24 mouse cellular contexts compared by ENCODE assay signal in genomic region chr4:46906036-46906691, GRCm38 (mm10).
DNase-seq lines count a peak whose midpoint lies in the region; ATAC-seq and TF ChIP-seq lines count a peak whose summit lies in the region.
"Had no signal": no experiment of that assay in that cellular context is flagged by ENCODE, and none has a peak within 500 bp of the region (broad histone marks: within the 10 kb centered on the region; RNA-seq: fewer than 3 reads in every experiment).

No protein-coding gene starts in this region.

- no peak overlapping the region for H3K4me3 ChIP-seq in layer of hippocampus, adult 2 months
- H3K4me3 ChIP-seq in bone marrow macrophage, adult 2 months (ENCODE audit: insufficient read depth, low read length): no peak overlapping the region
- no peak overlapping the region for H3K4me3 ChIP-seq in liver, embryonic 13.5 days (replicated peaks)
- no peak overlapping the region for H3K4me3 ChIP-seq in liver, postnatal 0 days (ENCODE audit: low read depth, low read length)
- H3K4me3 ChIP-seq: embryonic facial prominence, embryonic 13.5 days; forebrain, embryonic 13.5 days; gastrocnemius, adult 2 months; heart, embryonic 13.5 days had no signal

- H3K9ac ChIP-seq in liver, embryonic 13.5 days: peak overlapping the region; percentile 13; the same call in 1 of the 2 replicates
- H3K9ac ChIP-seq in liver, postnatal 0 days (replicated peaks): no peak overlapping the region
- H3K9ac ChIP-seq: embryonic facial prominence, embryonic 13.5 days; forebrain, embryonic 13.5 days; forebrain, postnatal 0 days; heart, embryonic 13.5 days had no signal

- peaks cover 22% of the 10 kb centered on the region for H3K4me1 ChIP-seq in bone marrow macrophage, adult 2 months (ENCODE audit: control insufficient read depth, insufficient read depth, low read length)
- peaks cover 50% of the 10 kb centered on the region for H3K4me1 ChIP-seq in liver, embryonic 13.5 days (replicated peaks)
- peaks cover 26% of the 10 kb centered on the region for H3K4me1 ChIP-seq in liver, postnatal 0 days (ENCODE audit: insufficient read depth)
- H3K4me1 ChIP-seq: embryonic facial prominence, embryonic 13.5 days; forebrain, embryonic 13.5 days had no signal

- no peaks in the 10 kb centered on the region for H3K27me3 ChIP-seq in liver, embryonic 13.5 days
- H3K27me3 ChIP-seq in liver, postnatal 0 days (ENCODE audit: insufficient read depth, low read length): no peaks in the 10 kb centered on the region
- H3K27me3 ChIP-seq: embryonic facial prominence, embryonic 13.5 days; forebrain, embryonic 13.5 days had no signal

- no peak for TF ChIP-seq CTCF in layer of hippocampus, adult 2 months (conservative IDR thresholded peaks at IDR 0.05)
- TF ChIP-seq CTCF in bone marrow macrophage, adult 2 months (IDR thresholded peaks at IDR 0.05; ENCODE audit: low read depth, low read length): no peak
- no peak for TF ChIP-seq CTCF in liver, postnatal 0 days (IDR thresholded peaks at IDR 0.05; ENCODE audit: low read depth)

- peak; percentile 70 for ATAC-seq in liver, embryonic 13.5 days (ENCODE audit: low read depth)
- ATAC-seq in liver, postnatal 0 days: 0 out of 2 replicates have a peak, but pooled peaks have one; percentile 35
- ATAC-seq in erythroblast, adult 5-6 weeks (replicated peaks; ENCODE audit: low FRiP score, poor library complexity, severe bottlenecking): no peak
- ATAC-seq: CD4-positive, CD25-positive, alpha-beta regulatory T cell, adult 4 months; forebrain, embryonic 13.5 days; forebrain, postnatal 0 days had no signal

- no peak for TF ChIP-seq POLR2A in bone marrow macrophage, adult 2 months (IDR thresholded peaks at IDR 0.05; ENCODE audit: borderline replicate concordance, low read depth, low read length)

- H3K4me2 ChIP-seq in liver, embryonic 13.5 days: peak overlapping the region; percentile 23; the same call in 1 of the 2 replicates
- no peak overlapping the region for H3K4me2 ChIP-seq in liver, postnatal 0 days (ENCODE audit: low read depth, low read length)
- H3K4me2 ChIP-seq: embryonic facial prominence, embryonic 13.5 days; forebrain, embryonic 13.5 days; heart, embryonic 13.5 days had no signal

- WGBS in liver, embryonic 13.5 days (ENCODE audit: insufficient replicate concordance): 34% methylated on average over 3 of the region's 3 CpGs
- WGBS in liver, postnatal 0 days (ENCODE audit: insufficient replicate concordance): 42% methylated on average over 3 of the region's 3 CpGs

- DNase-seq in layer of hippocampus, adult 2 months (ENCODE audit: low spot score in 2 of 2): no peak
- DNase-seq in layer of hippocampus, postnatal 36 days: no peak
- no peak for DNase-seq in liver, embryonic 13.5 days
- no peak for DNase-seq in liver, postnatal 0 days
- DNase-seq in left cerebral cortex, adult 8-10 months (ENCODE audit: low spot score in 2 of 2): no peak
- no peak for DNase-seq in urinary bladder, postnatal 14 days (ENCODE audit: low spot score)
- DNase-seq: adrenal gland, adult 8-10 months; adrenal gland, postnatal 36 days; B cell, adult 2 months; cerebellum, adult 11 months; cerebellum, adult 9-10 months; cerebellum, postnatal 25 days; forebrain, postnatal 0 days; gastrocnemius, adult 2 months; gastrocnemius, postnatal 25 days; heart, adult 11 months; heart, postnatal 36 days had no signal

- no peaks in the 10 kb centered on the region for H3K9me3 ChIP-seq in liver, embryonic 13.5 days (replicated peaks)
- peaks cover 4% of the 10 kb centered on the region; the same call in 1 of the 2 replicates for H3K9me3 ChIP-seq in liver, postnatal 0 days (ENCODE audit: low read length)

- H3K36me3 ChIP-seq in liver, embryonic 13.5 days: no peaks in the 10 kb centered on the region
- no peaks in the 10 kb centered on the region for H3K36me3 ChIP-seq in liver, postnatal 0 days (replicated peaks; ENCODE audit: insufficient read depth, low read length)
- H3K36me3 ChIP-seq: embryonic facial prominence, embryonic 13.5 days; G1E; heart, embryonic 13.5 days had no signal

- TF ChIP-seq EP300 in liver, postnatal 0 days (IDR thresholded peaks at IDR 0.05; ENCODE audit: low read depth): no peak

- peak overlapping the region; percentile 82 for H3K27ac ChIP-seq in layer of hippocampus, adult 2 months
- H3K27ac ChIP-seq in bone marrow macrophage, adult 2 months (ENCODE audit: insufficient read depth, low read depth, low read length): 0 out of 2 replicates have a peak overlapping the region, but pooled peaks have one; percentile 8
- peak overlapping the region; percentile 31 for H3K27ac ChIP-seq in liver, embryonic 13.5 days
- no peak overlapping the region for H3K27ac ChIP-seq in liver, postnatal 0 days (ENCODE audit: low read depth)
- H3K27ac ChIP-seq: embryonic facial prominence, embryonic 13.5 days; forebrain, embryonic 13.5 days; gastrocnemius, adult 2 months; heart, embryonic 13.5 days had no signal
